Mouse (Mus musculus) skeletal muscle tissue, adult 2 months (tissue): ENCODE data around the gene Lrtm1.
A peak's percentile ranks its signal among the peaks of the same experiment; 100 is the strongest.

ENCODE experiments used
- DNase-seq: peaks from one replicate; pipeline ENCODE4 v3.0.0-alpha.2; 2012; ENCODE audit warnings: low read depth, low spot score

The Lrtm1 gene

GRCm38 (mm10) chr14:29017883-29018282, at the start of gene Lrtm1:
Lrtm1 (plus strand) TSS chr14:29018208.
- peak; percentile 67 for DNase-seq

- no peak for DNase-seq
Observed at GRCm38 (mm10) chr14:28969247-28969646, 48.8 kb upstream of the Lrtm1 start.

GRCm38 (mm10) chr14:28972620-28973019, 45.4 kb upstream of the Lrtm1 start:
- no peak for DNase-seq

- DNase-seq = no peak
Observed at GRCm38 (mm10) chr14:28979230-28979629, 38.8 kb upstream of the Lrtm1 start.

GRCm38 (mm10) chr14:28980482-28980881, 37.5 kb upstream of the Lrtm1 start:
- no peak for DNase-seq

GRCm38 (mm10) chr14:28984276-28984675, 33.7 kb upstream of the Lrtm1 start:
- DNase-seq = no peak

GRCm38 (mm10) chr14:28988211-28988900, 29.7 kb upstream of the Lrtm1 start:
- no peak for DNase-seq

- no peak for DNase-seq
Observed at GRCm38 (mm10) chr14:28996569-28996968, 21.4 kb upstream of the Lrtm1 start.

- DNase-seq = no peak
Observed at GRCm38 (mm10) chr14:29005228-29005840, 12.7 kb upstream of the Lrtm1 start.

GRCm38 (mm10) chr14:29009644-29010043, 8.4 kb upstream of the Lrtm1 start:
- DNase-seq = no peak

- no peak for DNase-seq
Observed at GRCm38 (mm10) chr14:29013161-29013560, 4.8 kb upstream of the Lrtm1 start.

GRCm38 (mm10) chr14:29014680-29015079, 3.3 kb upstream of the Lrtm1 start:
- DNase-seq = peak; percentile 43

- DNase-seq = no peak
Observed at GRCm38 (mm10) chr14:29015896-29016295, 2.1 kb upstream of the Lrtm1 start.

- no peak for DNase-seq
Observed at GRCm38 (mm10) chr14:29018316-29019000, 450 bp downstream of the Lrtm1 start.

- DNase-seq = no peak
Observed at GRCm38 (mm10) chr14:29021295-29021694, 3.3 kb downstream of the Lrtm1 start.

- no peak for DNase-seq
Observed at GRCm38 (mm10) chr14:29023246-29023645, 5.2 kb downstream of the Lrtm1 start.

GRCm38 (mm10) chr14:29025335-29025734, 7.3 kb downstream of the Lrtm1 start:
- DNase-seq = no peak

- no peak for DNase-seq
Observed at GRCm38 (mm10) chr14:29027276-29027675, 9.3 kb downstream of the Lrtm1 start.

GRCm38 (mm10) chr14:29028391-29029106, 10.5 kb downstream of the Lrtm1 start:
- DNase-seq = no peak

GRCm38 (mm10) chr14:29029107-29029469, 11.1 kb downstream of the Lrtm1 start:
- DNase-seq = no peak

GRCm38 (mm10) chr14:29029896-29030420, 11.9 kb downstream of the Lrtm1 start:
- DNase-seq = peak; percentile 47

GRCm38 (mm10) chr14:29030519-29030918, 12.5 kb downstream of the Lrtm1 start:
- DNase-seq = peak; percentile 43
